Mouse (Mus musculus) liver, adult 2 months (tissue): Measurements from ENCODE around the gene Nsg1.

Experiments used
- CTCF ChIP-seq: fragments of 200-500 bp; IDR thresholded peaks from 2 replicates; pipeline ENCODE4 v1.5.1; 2011; ENCODE audit warnings: low read depth, low read length, control low read depth
- POLR2A ChIP-seq: fragments of 200-500 bp; IDR thresholded peaks from 2 replicates; pipeline ENCODE4 v1.6.1; 2011; ENCODE audit warnings: low read length, control low read depth; ENCODE audit not compliant: insufficient read depth; ENCODE audit errors: extremely low read depth

DNA sequence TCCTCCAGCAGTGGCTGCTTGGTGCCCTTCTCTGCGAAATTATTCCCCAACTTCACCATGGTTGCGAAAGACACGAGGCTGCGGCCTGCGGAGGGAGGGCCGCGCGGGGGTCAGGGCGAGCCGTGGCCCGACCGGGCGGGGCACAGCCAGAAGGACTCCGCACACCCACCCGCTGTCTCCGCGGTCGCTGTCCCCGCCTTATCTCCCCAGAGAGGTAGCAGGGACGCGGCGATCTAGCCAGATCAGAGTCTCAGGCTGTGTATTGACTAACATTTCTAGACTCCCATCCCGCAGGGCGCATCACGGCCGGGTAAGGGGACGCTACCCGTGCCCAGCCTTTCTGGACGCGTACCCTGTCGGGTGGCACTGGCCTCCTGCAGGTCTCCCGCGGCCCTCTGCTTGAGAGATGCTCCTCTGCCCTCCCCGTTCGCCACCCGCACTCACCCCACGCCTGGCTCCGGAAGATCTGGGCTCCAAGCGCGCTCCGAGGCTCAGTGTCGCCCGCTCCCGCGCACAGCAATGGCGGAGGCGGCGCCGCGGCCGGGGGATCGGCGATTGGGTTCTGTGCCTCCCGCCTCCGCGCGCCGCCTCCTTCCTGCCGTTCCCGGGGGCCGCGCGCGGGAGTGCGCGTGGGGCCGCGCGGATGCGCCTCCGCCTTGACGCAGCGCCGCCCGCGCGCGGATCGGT is 617 bp downstream of the Nsg1 start:
- TF ChIP-seq POLR2A (no peak), CTCF (no peak)
